Mouse (Mus musculus) liver, adult (tissue): ENCODE measurements around the gene Gm15448.
"Not testable (repeated sequence)": the region's sequence is repeated elsewhere in the genome, so short reads cannot be mapped to it uniquely, and the experiment has no call there.

Source experiments
- GATA4 ChIP-seq: IDR thresholded peaks from 2 replicates; pipeline ENCODE4 v1.6.1; 2014; ENCODE audit warnings: mild to moderate bottlenecking, low read length; ENCODE audit not compliant: insufficient replicate concordance

Gm15448 gene

DNA sequence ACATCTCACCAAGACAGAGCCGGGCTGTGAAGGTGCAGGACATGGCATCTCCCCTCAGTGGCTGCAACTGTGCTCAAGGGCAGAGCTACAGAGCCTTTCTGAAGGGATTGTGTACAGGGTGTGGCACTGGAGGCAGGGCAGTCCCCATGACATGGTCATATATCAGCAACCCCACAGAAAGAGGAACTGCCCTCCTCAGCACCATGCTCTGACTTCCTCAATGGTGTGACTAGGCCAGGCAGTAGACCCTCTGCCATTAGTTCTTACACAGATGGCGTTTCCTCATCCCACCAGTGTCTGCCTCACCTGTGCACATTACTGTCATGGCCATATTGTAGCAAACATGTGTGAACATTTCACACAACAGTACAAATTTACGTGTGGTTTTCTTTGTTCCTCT, at the start of gene Gm15448:
Gm15448 (minus strand) TSS at position 89 of the 400 bp plus-strand sequence.
- TF ChIP-seq GATA4: not testable (repeated sequence)

DNA sequence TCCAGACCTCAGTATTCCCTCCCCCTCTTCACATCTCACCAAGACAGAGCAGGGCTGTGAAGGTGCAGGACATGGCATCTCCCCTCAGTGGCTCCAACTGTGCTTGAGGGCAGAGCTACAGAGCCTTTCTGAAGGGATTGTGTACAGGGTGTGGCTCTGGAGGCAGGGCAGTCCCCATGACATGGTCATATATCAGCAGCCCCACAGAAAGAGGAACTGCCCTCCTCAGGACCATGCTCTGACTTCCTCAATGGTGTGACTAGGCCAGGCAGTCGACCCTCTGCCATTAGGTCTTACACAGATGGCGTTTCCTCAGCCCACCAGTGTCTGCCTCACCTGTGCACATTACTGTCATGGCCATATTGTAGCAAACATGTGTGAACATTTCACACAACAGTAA, 19.5 kb upstream of the Gm15448 start, which contains the start of gene Pira2:
Pira2 (minus strand) TSS at position 101 of the 400 bp plus-strand sequence.
- TF ChIP-seq GATA4: not testable (repeated sequence)
